Mouse (Mus musculus) testis, postnatal 14 days (tissue): ENCODE measurements at regions not wholly inside any gene's neighbourhood (a gene's known extent, or its start where the extent isn't known, plus 50 kb on each side); places are given as distances from the start of the nearest gene placed in this dataset.
"Not testable (repeated sequence)": the region's sequence is repeated elsewhere in the genome, so short reads cannot be mapped to it uniquely, and the experiment has no call there.

ENCODE experiments used
- DNase-seq: peaks from one replicate; pipeline ENCODE4 v3.0.0; 2021; ENCODE audit warnings: low spot score

- DNase-seq, result no peak
Measured at GRCm38 (mm10) chr13:28840142-28840541, 113.4 kb downstream of the Sox4 start.

GRCm38 (mm10) chr13:28839084-28839483, 114.4 kb downstream of the Sox4 start:
- DNase-seq, result no peak

- DNase-seq, result no peak
Measured at GRCm38 (mm10) chr13:28838216-28838615, 115.3 kb downstream of the Sox4 start.

GRCm38 (mm10) chr13:28837196-28837595, 116.3 kb downstream of the Sox4 start:
- DNase-seq, result not testable (repeated sequence)

GRCm38 (mm10) chr13:28833700-28834065, 119.8 kb downstream of the Sox4 start:
- DNase-seq, result no peak

GRCm38 (mm10) chr13:28832855-28833699, 120.4 kb downstream of the Sox4 start:
- DNase-seq, result no peak

GRCm38 (mm10) chr13:28826284-28826683, 127.2 kb downstream of the Sox4 start:
- no peak for DNase-seq

- DNase-seq, result no peak
Measured at GRCm38 (mm10) chr13:28823985-28824384, 129.5 kb downstream of the Sox4 start.

- no peak for DNase-seq
Measured at GRCm38 (mm10) chr13:28823311-28823880, 130.1 kb downstream of the Sox4 start.

- DNase-seq, result no peak
Measured at GRCm38 (mm10) chr13:28820868-28821533, 132.5 kb downstream of the Sox4 start.

- no peak for DNase-seq
Measured at GRCm38 (mm10) chr13:28814127-28814526, 139.4 kb downstream of the Sox4 start.

- DNase-seq, result no peak
Measured at GRCm38 (mm10) chr13:28811667-28812575, 141.6 kb downstream of the Sox4 start.

- DNase-seq, result no peak
Measured at GRCm38 (mm10) chr13:28811081-28811439, 142.5 kb downstream of the Sox4 start.

- DNase-seq, result no peak
Measured at GRCm38 (mm10) chr13:28810326-28811080, 143.0 kb downstream of the Sox4 start.

- no peak for DNase-seq
Measured at GRCm38 (mm10) chr13:28805302-28805701, 148.2 kb downstream of the Sox4 start.

- DNase-seq, result no peak
Measured at GRCm38 (mm10) chr13:28801210-28801954, 152.1 kb downstream of the Sox4 start.

- DNase-seq, result no peak
Measured at GRCm38 (mm10) chr13:28800676-28801075, 152.8 kb downstream of the Sox4 start.

GRCm38 (mm10) chr13:28799474-28799873, 154.0 kb downstream of the Sox4 start:
- no peak for DNase-seq

GRCm38 (mm10) chr13:28797617-28798475, 155.7 kb downstream of the Sox4 start:
- no peak for DNase-seq

- no peak for DNase-seq
Measured at GRCm38 (mm10) chr13:28795274-28795673, 158.2 kb downstream of the Sox4 start.
